Mouse (Mus musculus): ENCODE measurements around the gene Syngr2. TPM values are rescaled to one million over a fixed set of nuclear protein-coding genes. Genes with fewer than 3 reads are reported as not detected.

Syngr2 gene
- polyA plus RNA-seq, 1 experiment from 2014 or later = 33.7 TPM

- WGBS = 58% methylated on average over 9 of the region's 9 CpGs
- H3K9ac ChIP-seq (ENCODE audit: low read depth, low read length) = no peak within 1 kb of the TSS
- no peaks in the 10 kb centered on the region for H3K4me1 ChIP-seq (replicated peaks; ENCODE audit: control insufficient read depth, insufficient read depth, low read length)
- H3K36me3 ChIP-seq (ENCODE audit: control insufficient read depth, insufficient read depth, low read length) = no peaks in the 10 kb centered on the region
- H3K4me3 ChIP-seq (ENCODE audit: low read depth, low read length) = no peak within 1 kb of the TSS
- no peaks in the 10 kb centered on the region for H3K27me3 ChIP-seq (ENCODE audit: control insufficient read depth, insufficient read depth, low read length)
- H3K9me3 ChIP-seq (ENCODE audit: control insufficient read depth, low read length) = no peaks in the 10 kb centered on the region
- no peak within 1 kb of the TSS for H3K27ac ChIP-seq (ENCODE audit: low read depth, low read length)
- no peak for ATAC-seq (ENCODE audit: low FRiP score)
- DNase-seq (ENCODE audit: low spot score) = no peak
- H3K4me2 ChIP-seq (replicated peaks; ENCODE audit: low read depth, low read length) = no peak within 1 kb of the TSS
Observed at GRCm38 (mm10) chr11:117797511-117798159, 11.8 kb upstream of the Syngr2 start, which contains the start of gene 6030468B19Rik. TSS of gene 6030468B19Rik (plus strand) at chr11:117797660.

GRCm38 (mm10) chr11:117798160-117798541 is 11.3 kb upstream of the Syngr2 start:
- no peak overlapping the region for H3K4me3 ChIP-seq (ENCODE audit: low read depth, low read length)
- no peaks in the 10 kb centered on the region for H3K4me1 ChIP-seq (replicated peaks; ENCODE audit: control insufficient read depth, insufficient read depth, low read length)
- H3K9me3 ChIP-seq (ENCODE audit: control insufficient read depth, low read length) = no peaks in the 10 kb centered on the region
- H3K27ac ChIP-seq (ENCODE audit: low read depth, low read length) = no peak overlapping the region
- no peak overlapping the region for H3K4me2 ChIP-seq (replicated peaks; ENCODE audit: low read depth, low read length)
- DNase-seq (ENCODE audit: low spot score) (no peak), ATAC-seq (ENCODE audit: low FRiP score) (no peak)
- WGBS = 37% methylated on average over 2 of the region's 2 CpGs
- no peaks in the 10 kb centered on the region for H3K27me3 ChIP-seq (ENCODE audit: control insufficient read depth, insufficient read depth, low read length)
- no peaks in the 10 kb centered on the region for H3K36me3 ChIP-seq (ENCODE audit: control insufficient read depth, insufficient read depth, low read length)
- no peak overlapping the region for H3K9ac ChIP-seq (ENCODE audit: low read depth, low read length)

GRCm38 (mm10) chr11:117799174-117799573 is 10.3 kb upstream of the Syngr2 start:
- no peak for DNase-seq (ENCODE audit: low spot score)
- Histone ChIP-seq H3K36me3 (ENCODE audit: control insufficient read depth, insufficient read depth, low read length) (no peaks in the 10 kb centered on the region), H3K4me1 (replicated peaks; ENCODE audit: control insufficient read depth, insufficient read depth, low read length) (no peaks in the 10 kb centered on the region), H3K27me3 (ENCODE audit: control insufficient read depth, insufficient read depth, low read length) (no peaks in the 10 kb centered on the region), H3K27ac (ENCODE audit: low read depth, low read length) (no peak overlapping the region), H3K9ac (ENCODE audit: low read depth, low read length) (no peak overlapping the region), H3K4me2 (replicated peaks; ENCODE audit: low read depth, low read length) (no peak overlapping the region), H3K4me3 (ENCODE audit: low read depth, low read length) (no peak overlapping the region), H3K9me3 (ENCODE audit: control insufficient read depth, low read length) (no peaks in the 10 kb centered on the region)
- WGBS = 70% methylated on average over 5 of the region's 5 CpGs
- ATAC-seq (ENCODE audit: low FRiP score) = no peak

GRCm38 (mm10) chr11:117800038-117800437 is 9.4 kb upstream of the Syngr2 start:
- no peak overlapping the region for H3K9ac ChIP-seq (ENCODE audit: low read depth, low read length)
- H3K4me1 ChIP-seq (replicated peaks; ENCODE audit: control insufficient read depth, insufficient read depth, low read length) = no peaks in the 10 kb centered on the region
- H3K27ac ChIP-seq (ENCODE audit: low read depth, low read length) = no peak overlapping the region
- H3K4me2 ChIP-seq (replicated peaks; ENCODE audit: low read depth, low read length) = no peak overlapping the region
- 79% methylated on average over 7 of the region's 7 CpGs for WGBS
- no peaks in the 10 kb centered on the region for H3K9me3 ChIP-seq (ENCODE audit: control insufficient read depth, low read length)
- H3K4me3 ChIP-seq (ENCODE audit: low read depth, low read length) = no peak overlapping the region
- H3K36me3 ChIP-seq (ENCODE audit: control insufficient read depth, insufficient read depth, low read length) = no peaks in the 10 kb centered on the region
- DNase-seq (ENCODE audit: low spot score) (no peak), ATAC-seq (ENCODE audit: low FRiP score) (no peak)
- H3K27me3 ChIP-seq (ENCODE audit: control insufficient read depth, insufficient read depth, low read length) = no peaks in the 10 kb centered on the region

GRCm38 (mm10) chr11:117801650-117802049 is 7.8 kb upstream of the Syngr2 start:
- Histone ChIP-seq H3K4me2 (replicated peaks; ENCODE audit: low read depth, low read length) (no peak overlapping the region), H3K4me1 (replicated peaks; ENCODE audit: control insufficient read depth, insufficient read depth, low read length) (no peaks in the 10 kb centered on the region), H3K9ac (ENCODE audit: low read depth, low read length) (no peak overlapping the region), H3K36me3 (ENCODE audit: control insufficient read depth, insufficient read depth, low read length) (no peaks in the 10 kb centered on the region), H3K27me3 (ENCODE audit: control insufficient read depth, insufficient read depth, low read length) (no peaks in the 10 kb centered on the region), H3K9me3 (ENCODE audit: control insufficient read depth, low read length) (no peaks in the 10 kb centered on the region), H3K27ac (ENCODE audit: low read depth, low read length) (no peak overlapping the region), H3K4me3 (ENCODE audit: low read depth, low read length) (no peak overlapping the region)
- ATAC-seq (ENCODE audit: low FRiP score) (no peak), DNase-seq (ENCODE audit: low spot score) (no peak)
- WGBS = 71% methylated on average over 7 of the region's 7 CpGs

GRCm38 (mm10) chr11:117803166-117803688 is 6.2 kb upstream of the Syngr2 start:
- no peak overlapping the region for H3K4me2 ChIP-seq (replicated peaks; ENCODE audit: low read depth, low read length)
- no peak for DNase-seq (ENCODE audit: low spot score)
- no peak for ATAC-seq (ENCODE audit: low FRiP score)
- no peaks in the 10 kb centered on the region for H3K4me1 ChIP-seq (replicated peaks; ENCODE audit: control insufficient read depth, insufficient read depth, low read length)
- no peak overlapping the region for H3K9ac ChIP-seq (ENCODE audit: low read depth, low read length)
- no peaks in the 10 kb centered on the region for H3K27me3 ChIP-seq (ENCODE audit: control insufficient read depth, insufficient read depth, low read length)
- no peaks in the 10 kb centered on the region for H3K36me3 ChIP-seq (ENCODE audit: control insufficient read depth, insufficient read depth, low read length)
- H3K27ac ChIP-seq (ENCODE audit: low read depth, low read length) = no peak overlapping the region
- WGBS = 91% methylated on average over 3 of the region's 3 CpGs
- no peak overlapping the region for H3K4me3 ChIP-seq (ENCODE audit: low read depth, low read length)
- H3K9me3 ChIP-seq (ENCODE audit: control insufficient read depth, low read length) = no peaks in the 10 kb centered on the region

GRCm38 (mm10) chr11:117806781-117807180 is 2.7 kb upstream of the Syngr2 start:
- H3K27me3 ChIP-seq (ENCODE audit: control insufficient read depth, insufficient read depth, low read length) = peaks cover 5% of the 10 kb centered on the region; the same call in 1 of the 2 replicates
- H3K9ac ChIP-seq (ENCODE audit: low read depth, low read length) = no peak overlapping the region
- no peak for DNase-seq (ENCODE audit: low spot score)
- no peaks in the 10 kb centered on the region for H3K36me3 ChIP-seq (ENCODE audit: control insufficient read depth, insufficient read depth, low read length)
- no peak overlapping the region for H3K4me2 ChIP-seq (replicated peaks; ENCODE audit: low read depth, low read length)
- 94% methylated on average over 6 of the region's 6 CpGs for WGBS
- no peak for ATAC-seq (ENCODE audit: low FRiP score)
- H3K4me3 ChIP-seq (ENCODE audit: low read depth, low read length) = no peak overlapping the region
- no peak overlapping the region for H3K27ac ChIP-seq (ENCODE audit: low read depth, low read length)
- no peaks in the 10 kb centered on the region for H3K9me3 ChIP-seq (ENCODE audit: control insufficient read depth, low read length)
- H3K4me1 ChIP-seq (replicated peaks; ENCODE audit: control insufficient read depth, insufficient read depth, low read length) = peaks cover 5% of the 10 kb centered on the region; the same call in 1 of the 2 replicates

GRCm38 (mm10) chr11:117810401-117811046 is 1.1 kb downstream of the Syngr2 start:
- Histone ChIP-seq H3K27ac (ENCODE audit: low read depth, low read length) (no peak overlapping the region), H3K9me3 (ENCODE audit: control insufficient read depth, low read length) (no peaks in the 10 kb centered on the region), H3K9ac (ENCODE audit: low read depth, low read length) (peak overlapping the region; percentile 64), H3K4me1 (replicated peaks; ENCODE audit: control insufficient read depth, insufficient read depth, low read length) (peaks cover 5% of the 10 kb centered on the region; the same call in 1 of the 2 replicates), H3K4me3 (ENCODE audit: low read depth, low read length) (peak overlapping the region; percentile 62), H3K27me3 (ENCODE audit: control insufficient read depth, insufficient read depth, low read length) (peaks cover 5% of the 10 kb centered on the region; the same call in 1 of the 2 replicates), H3K4me2 (replicated peaks; ENCODE audit: low read depth, low read length) (peak overlapping the region; percentile 100), H3K36me3 (ENCODE audit: control insufficient read depth, insufficient read depth, low read length) (no peaks in the 10 kb centered on the region; the same call in 1 of the 2 replicates)
- DNase-seq (ENCODE audit: low spot score) (peak; percentile 86), ATAC-seq (ENCODE audit: low FRiP score) (peak; percentile 67; the same call in 1 of the 2 replicates)
- under 1% methylated on average over 21 of the region's 21 CpGs for WGBS

Measured in hindbrain, embryonic 11.5 days (tissue).